Mouse (Mus musculus): ENCODE data around the gene Eya4. TPM values are rescaled to one million over a fixed set of nuclear protein-coding genes. Genes with fewer than 3 reads are reported as not detected.

The Eya4 gene
- polyA plus RNA-seq (2015; fragmentation: Nextera tagmentation; extraction: Ambion mirVana): 9.6 and 10.6 TPM in 2 replicates

GRCm38 (mm10) chr10:23350011-23350911 lies at the start of gene Eya4:
TSS of gene Eya4 (minus strand) at chr10:23350786.
- Histone ChIP-seq H3K4me3 (peak within 1 kb of the TSS; percentile 64), H3K27me3 (0 out of 2 replicates have a peak, but pooled peaks cover 6% of the 10 kb centered on the region), H3K9ac (peak within 1 kb of the TSS; percentile 77), H3K4me2 (replicated peaks) (peak within 1 kb of the TSS; percentile 86), H3K27ac (peak within 1 kb of the TSS; percentile 85), H3K36me3 (no peaks in the 10 kb centered on the region), H3K4me1 (peaks cover 30% of the 10 kb centered on the region), H3K9me3 (no peaks in the 10 kb centered on the region)
- 1% methylated on average over 58 of the region's 79 CpGs for WGBS
- ATAC-seq (ENCODE audit: low FRiP score, low read depth): peak; percentile 74

DNA sequence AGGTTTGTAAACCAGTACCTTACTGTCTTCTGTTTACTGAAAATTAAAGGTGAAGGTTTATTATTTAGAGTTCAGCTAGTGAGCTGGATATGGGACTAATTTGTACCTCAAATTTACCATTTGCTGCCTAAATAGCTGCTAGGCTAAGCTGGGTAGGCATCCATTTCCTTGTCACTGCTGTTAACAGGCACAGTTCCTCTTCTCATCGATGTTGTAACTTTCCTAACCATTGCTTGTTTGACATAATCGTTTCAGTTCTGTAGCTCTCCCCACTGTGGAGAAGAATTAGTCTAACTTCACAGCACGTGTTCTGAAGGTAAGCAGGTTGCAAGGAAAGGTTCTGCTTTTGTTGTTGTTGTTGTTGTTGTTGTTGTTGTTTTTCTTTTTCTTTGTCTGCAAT lies 44.8 kb upstream of the Eya4 start:
- 49% methylated on average over 3 of the region's 3 CpGs for WGBS
- Histone ChIP-seq H3K9me3 (no peaks in the 10 kb centered on the region), H3K4me1 (peaks cover 21% of the 10 kb centered on the region), H3K36me3 (no peaks in the 10 kb centered on the region), H3K27ac (no peak overlapping the region), H3K27me3 (no peaks in the 10 kb centered on the region), H3K9ac (no peak overlapping the region), H3K4me3 (no peak overlapping the region), H3K4me2 (replicated peaks) (no peak overlapping the region)
- ATAC-seq (ENCODE audit: low FRiP score, low read depth): no peak

GRCm38 (mm10) chr10:23394556-23395245 lies 44.1 kb upstream of the Eya4 start:
- H3K4me1 ChIP-seq: peaks cover 21% of the 10 kb centered on the region
- no peak overlapping the region for H3K9ac ChIP-seq
- H3K27ac ChIP-seq: peak overlapping the region; percentile 55
- 70% methylated on average over 11 of the region's 11 CpGs for WGBS
- no peaks in the 10 kb centered on the region for H3K36me3 ChIP-seq
- H3K4me2 ChIP-seq (replicated peaks): 0 out of 2 replicates have a peak overlapping the region, but pooled peaks have one; percentile 2
- no peaks in the 10 kb centered on the region for H3K9me3 ChIP-seq
- H3K27me3 ChIP-seq: no peaks in the 10 kb centered on the region
- no peak overlapping the region for H3K4me3 ChIP-seq
- ATAC-seq (ENCODE audit: low FRiP score, low read depth): no peak

- 7% methylated on average over 6 of the region's 6 CpGs for WGBS
- H3K4me2 ChIP-seq (replicated peaks): no peak overlapping the region
- H3K4me3 ChIP-seq: no peak overlapping the region
- no peaks in the 10 kb centered on the region for H3K9me3 ChIP-seq
- no peak overlapping the region for H3K9ac ChIP-seq
- H3K4me1 ChIP-seq: peaks cover 21% of the 10 kb centered on the region
- peak overlapping the region; percentile 55 for H3K27ac ChIP-seq
- H3K27me3 ChIP-seq: no peaks in the 10 kb centered on the region
- ATAC-seq (ENCODE audit: low FRiP score, low read depth): no peak
- no peaks in the 10 kb centered on the region for H3K36me3 ChIP-seq
Measured at GRCm38 (mm10) chr10:23394152-23394551, 43.6 kb upstream of the Eya4 start.

GRCm38 (mm10) chr10:23363866-23364265 lies 13.3 kb upstream of the Eya4 start:
- no peaks in the 10 kb centered on the region for H3K27me3 ChIP-seq
- no peaks in the 10 kb centered on the region for H3K9me3 ChIP-seq
- H3K4me3 ChIP-seq: no peak overlapping the region
- no peak for ATAC-seq (ENCODE audit: low FRiP score, low read depth)
- H3K27ac ChIP-seq: no peak overlapping the region
- no peak overlapping the region for H3K9ac ChIP-seq
- WGBS: 81% methylated on average over 6 of the region's 6 CpGs
- no peaks in the 10 kb centered on the region for H3K4me1 ChIP-seq
- no peaks in the 10 kb centered on the region for H3K36me3 ChIP-seq
- no peak overlapping the region for H3K4me2 ChIP-seq (replicated peaks)

DNA sequence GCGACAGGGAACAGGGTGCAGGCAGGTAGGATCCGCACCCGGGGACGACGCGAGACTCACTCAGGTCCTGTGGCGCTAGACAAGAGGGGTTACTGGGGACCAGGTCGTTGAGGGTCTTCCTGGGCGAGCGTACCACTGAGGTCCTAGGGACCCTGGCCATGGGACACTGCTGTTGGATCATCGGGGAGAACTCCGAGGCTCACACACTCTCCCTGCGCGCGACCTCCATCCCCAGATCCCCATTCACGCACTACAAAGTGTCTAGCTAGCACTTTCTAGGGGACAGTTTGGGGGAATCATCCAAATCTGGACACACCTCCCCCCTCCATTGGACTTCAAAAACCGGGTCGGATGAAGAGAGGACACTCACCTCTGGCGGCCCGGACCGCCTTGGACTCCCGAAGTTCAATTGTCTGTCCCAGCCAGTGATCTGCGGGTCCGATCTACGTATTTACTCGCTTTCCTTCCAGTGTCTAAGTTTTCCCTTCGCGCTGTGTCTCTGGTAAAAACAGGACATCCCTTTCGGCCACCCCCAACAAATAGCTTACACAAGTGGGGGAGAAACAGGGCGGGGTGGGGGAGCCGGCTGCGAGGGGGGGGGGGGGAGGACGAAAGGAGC lies 1.1 kb downstream of the Eya4 start:
- Histone ChIP-seq H3K4me3 (peak overlapping the region; percentile 64), H3K27me3 (0 out of 2 replicates have a peak, but pooled peaks cover 6% of the 10 kb centered on the region), H3K4me2 (replicated peaks) (peak overlapping the region; percentile 86), H3K36me3 (no peaks in the 10 kb centered on the region), H3K27ac (peak overlapping the region; percentile 85; the same call in 1 of the 2 replicates), H3K9me3 (no peaks in the 10 kb centered on the region), H3K9ac (peak overlapping the region; percentile 77), H3K4me1 (peaks cover 30% of the 10 kb centered on the region)
- peak; percentile 19 for ATAC-seq (ENCODE audit: low FRiP score, low read depth)
- WGBS: 0% methylated on average over 29 of the region's 33 CpGs

- Histone ChIP-seq H3K4me1 (peaks cover 26% of the 10 kb centered on the region), H3K4me2 (replicated peaks) (peak overlapping the region; percentile 86), H3K27me3 (0 out of 2 replicates have a peak, but pooled peaks cover 6% of the 10 kb centered on the region), H3K36me3 (no peaks in the 10 kb centered on the region), H3K27ac (peak overlapping the region; percentile 85), H3K9ac (peak overlapping the region; percentile 77), H3K9me3 (no peaks in the 10 kb centered on the region), H3K4me3 (peak overlapping the region; percentile 64)
- ATAC-seq (ENCODE audit: low FRiP score, low read depth): peak; percentile 39
- under 1% methylated on average over 22 of the region's 22 CpGs for WGBS
Measured at GRCm38 (mm10) chr10:23348893-23349391, 1.6 kb downstream of the Eya4 start.

DNA sequence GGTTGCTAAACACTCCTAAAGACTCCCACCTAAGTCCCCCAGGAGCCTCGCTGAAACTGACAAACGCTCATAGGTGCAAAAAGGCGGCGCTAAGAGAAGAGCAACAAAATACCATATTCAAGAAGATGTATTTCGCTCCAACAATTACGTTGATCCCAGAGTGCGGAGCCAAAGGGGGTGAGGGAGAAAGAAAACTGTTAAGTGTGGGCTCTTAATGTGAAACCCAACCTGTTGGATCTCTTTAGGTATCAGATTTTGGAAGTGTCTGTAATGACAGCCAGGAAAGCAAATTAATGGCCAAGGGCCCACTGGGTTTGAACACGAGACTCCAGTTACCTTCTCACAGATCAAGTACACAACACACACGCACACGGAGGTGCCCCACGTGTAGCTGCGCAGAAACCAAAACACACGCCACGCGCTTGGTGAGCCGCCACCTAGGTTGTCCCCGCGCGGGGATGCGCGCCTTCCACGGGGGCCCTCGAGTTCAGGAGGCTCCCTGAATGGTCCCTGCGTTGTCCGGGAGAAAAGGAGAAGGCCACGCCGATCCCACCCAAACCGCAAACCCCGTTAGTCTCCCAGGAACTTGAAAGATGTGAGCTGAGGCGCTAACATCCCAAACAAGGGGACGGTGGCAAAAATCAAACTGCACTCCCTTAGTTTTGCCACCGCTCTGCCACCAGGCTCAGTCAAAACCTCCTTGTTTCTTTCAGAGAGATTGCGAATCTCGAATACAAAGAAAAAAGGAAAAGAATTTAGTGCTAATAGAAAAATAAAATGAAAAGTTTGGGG lies 2.3 kb downstream of the Eya4 start:
- peak overlapping the region; percentile 77 for H3K9ac ChIP-seq
- H3K27me3 ChIP-seq: 0 out of 2 replicates have a peak, but pooled peaks cover 6% of the 10 kb centered on the region
- no peaks in the 10 kb centered on the region for H3K36me3 ChIP-seq
- peaks cover 26% of the 10 kb centered on the region for H3K4me1 ChIP-seq
- H3K9me3 ChIP-seq: no peaks in the 10 kb centered on the region
- no peak for ATAC-seq (ENCODE audit: low FRiP score, low read depth)
- peak overlapping the region; percentile 64 for H3K4me3 ChIP-seq
- H3K4me2 ChIP-seq (replicated peaks): peak overlapping the region; percentile 86
- peak overlapping the region; percentile 85 for H3K27ac ChIP-seq
- WGBS: 1% methylated on average over 34 of the region's 34 CpGs

DNA sequence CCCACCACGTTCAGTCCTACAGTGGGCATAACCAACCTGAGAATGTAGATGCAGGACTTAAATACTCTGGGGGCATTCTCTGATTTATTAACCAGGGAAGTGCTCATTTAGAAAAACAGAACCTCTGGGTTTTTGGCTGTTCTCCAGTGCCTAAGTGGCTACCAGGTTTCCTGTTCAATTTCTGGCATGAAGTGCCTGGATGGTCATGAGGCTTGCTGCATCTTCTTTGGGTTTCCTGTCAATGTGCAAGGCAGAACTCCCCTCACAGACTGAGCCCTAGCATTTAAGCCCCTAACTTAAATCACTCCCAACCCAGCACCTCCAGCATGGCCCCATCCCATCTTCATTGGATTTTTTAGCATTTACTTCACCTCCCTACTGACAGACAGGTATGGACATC lies 13.3 kb downstream of the Eya4 start:
- ATAC-seq (ENCODE audit: low FRiP score, low read depth): no peak
- Histone ChIP-seq H3K4me1 (peaks cover 24% of the 10 kb centered on the region), H3K36me3 (no peaks in the 10 kb centered on the region), H3K9me3 (no peaks in the 10 kb centered on the region), H3K4me2 (replicated peaks) (no peak overlapping the region), H3K9ac (no peak overlapping the region), H3K27ac (no peak overlapping the region), H3K27me3 (no peaks in the 10 kb centered on the region), H3K4me3 (no peak overlapping the region)
- WGBS: 29% methylated on average over 1 of the region's 1 CpGs

GRCm38 (mm10) chr10:23332768-23333167 lies 17.8 kb downstream of the Eya4 start:
- Histone ChIP-seq H3K9me3 (no peaks in the 10 kb centered on the region), H3K4me1 (peaks cover 27% of the 10 kb centered on the region), H3K9ac (no peak overlapping the region), H3K27ac (no peak overlapping the region), H3K4me3 (no peak overlapping the region), H3K36me3 (no peaks in the 10 kb centered on the region; the same call in 1 of the 2 replicates), H3K27me3 (no peaks in the 10 kb centered on the region), H3K4me2 (replicated peaks) (no peak overlapping the region)
- ATAC-seq (ENCODE audit: low FRiP score, low read depth): peak; percentile 51; the same call in 1 of the 2 replicates
- 34% methylated on average over 5 of the region's 5 CpGs for WGBS

GRCm38 (mm10) chr10:23327651-23328050 lies 22.9 kb downstream of the Eya4 start:
- H3K4me2 ChIP-seq (replicated peaks): no peak overlapping the region
- no peak overlapping the region for H3K4me3 ChIP-seq
- H3K27ac ChIP-seq: no peak overlapping the region
- peaks cover 11% of the 10 kb centered on the region; the same call in 1 of the 2 replicates for H3K4me1 ChIP-seq
- no peaks in the 10 kb centered on the region for H3K9me3 ChIP-seq
- H3K9ac ChIP-seq: no peak overlapping the region
- no peaks in the 10 kb centered on the region; the same call in 1 of the 2 replicates for H3K36me3 ChIP-seq
- WGBS: 81% methylated on average over 6 of the region's 6 CpGs
- H3K27me3 ChIP-seq: no peaks in the 10 kb centered on the region
- no peak for ATAC-seq (ENCODE audit: low FRiP score, low read depth)

Data from limb, embryonic 13.5 days (tissue).